Mouse (Mus musculus) embryo, embryonic 9.5 days (tissue): ENCODE results near the gene Defb3.
"Not testable (repeated sequence)": the region's sequence is repeated elsewhere in the genome, so short reads cannot be mapped to it uniquely, and the experiment has no call there.

ENCODE experiments used
- DNase-seq: peaks from one replicate; pipeline ENCODE4 v3.0.0-alpha.2; 2017; ENCODE audit errors: extremely low spot score

Defb3 gene

DNA sequence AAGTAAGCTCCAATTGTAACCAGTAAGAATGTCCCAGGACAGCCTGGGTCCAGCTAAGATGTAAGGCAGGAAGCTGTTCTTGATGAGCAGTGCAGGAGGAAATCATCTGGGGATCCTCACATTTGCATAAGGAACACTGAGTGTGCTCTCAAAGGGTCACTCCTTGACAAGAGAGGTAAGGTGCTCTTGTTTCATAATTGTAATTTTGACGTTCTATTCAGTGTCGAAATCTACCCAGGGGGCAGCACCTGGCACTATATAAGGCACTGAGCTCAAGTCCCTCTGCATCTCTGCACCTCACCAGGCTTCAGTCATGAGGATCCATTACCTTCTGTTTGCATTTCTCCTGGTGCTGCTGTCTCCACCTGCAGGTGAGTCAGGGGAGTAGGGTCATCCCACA is at the start of gene Defb3:
Gene Defb3, plus strand, starts transcription at position 301 of the 400 bp plus-strand sequence.
- not testable (repeated sequence) for DNase-seq

DNA sequence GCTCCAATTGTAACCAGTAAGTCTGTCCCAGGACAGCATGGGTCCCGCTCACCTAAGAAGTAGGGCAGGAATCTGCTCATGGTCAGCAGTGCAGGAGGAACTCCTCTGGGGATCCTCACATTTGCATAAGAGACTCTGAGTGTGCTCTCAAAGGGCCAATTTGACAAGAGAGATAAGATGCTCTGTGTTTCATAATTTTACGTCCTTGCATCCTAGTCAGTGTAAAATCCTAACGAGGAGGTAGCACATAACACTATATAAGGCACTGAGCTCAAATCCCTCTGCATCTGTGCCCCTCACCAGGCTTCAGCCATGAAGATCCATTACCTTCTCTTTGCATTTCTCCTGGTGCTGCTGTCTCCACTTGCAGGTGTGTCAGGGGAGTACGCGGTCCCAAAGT is 45.9 kb upstream of the Defb3 start, which contains the start of gene Defb5:
Gene Defb5, plus strand, starts transcription at position 301 of the 400 bp plus-strand sequence.
- no peak for DNase-seq

DNA sequence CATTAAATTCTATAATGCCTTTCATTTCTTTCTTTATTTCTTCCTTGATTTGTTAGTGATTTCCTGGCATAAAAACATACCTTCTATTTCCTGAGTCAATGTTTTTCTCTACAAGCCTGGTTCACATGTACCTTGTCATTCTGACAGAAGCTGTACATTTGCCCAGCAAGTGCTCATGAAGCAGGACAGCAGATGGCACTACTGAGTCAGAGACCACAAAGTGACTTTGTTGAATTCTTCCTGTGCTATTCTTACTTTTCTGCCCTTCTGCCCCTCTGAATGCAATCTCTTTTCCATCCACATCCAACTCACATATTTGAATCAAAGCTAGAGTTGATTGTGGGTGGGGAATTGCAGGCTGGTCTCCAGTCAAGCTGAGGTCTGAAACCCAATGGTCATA is 35.0 kb upstream of the Defb3 start:
- DNase-seq, result no peak

DNA sequence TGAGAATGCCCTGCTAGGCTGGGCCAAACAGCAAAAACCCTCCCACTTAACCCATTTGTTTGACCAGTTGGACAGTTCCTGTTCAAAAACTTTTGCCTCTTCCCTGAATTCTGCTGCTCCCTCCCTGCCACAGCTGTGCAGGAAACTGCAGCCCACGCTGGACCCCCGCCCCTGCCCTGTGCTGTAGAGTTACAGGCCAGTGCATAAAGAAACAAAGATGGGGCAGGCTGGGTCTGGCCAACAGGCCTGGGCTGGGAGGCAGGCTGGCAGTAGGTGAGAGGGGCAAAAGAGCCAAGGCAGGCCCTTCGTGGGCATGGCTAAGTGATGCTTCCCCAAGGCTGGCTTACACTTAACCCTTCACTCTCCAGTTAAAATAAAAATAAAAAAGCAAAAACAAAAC is 33.5 kb upstream of the Defb3 start:
- no peak for DNase-seq

DNA sequence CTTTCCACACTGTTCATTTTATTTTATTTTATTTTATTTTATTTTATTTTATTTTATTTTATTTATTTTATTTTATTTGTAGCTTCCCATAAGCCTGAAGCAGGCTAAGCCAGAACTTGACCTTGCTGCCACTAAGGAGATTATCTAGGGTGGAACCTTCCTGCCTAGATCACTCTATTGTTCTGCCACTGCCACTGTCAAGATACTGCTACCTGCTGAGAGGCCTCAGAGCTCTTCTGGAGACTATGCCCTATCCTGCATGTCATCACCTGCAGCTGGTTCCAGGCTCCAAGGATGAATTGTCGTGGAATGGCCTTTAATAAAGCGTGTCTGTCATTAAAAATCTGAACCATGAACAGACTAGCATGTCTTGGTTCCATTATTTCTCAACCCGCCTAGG is 5.2 kb downstream of the Defb3 start:
- DNase-seq, result not testable (repeated sequence)

DNA sequence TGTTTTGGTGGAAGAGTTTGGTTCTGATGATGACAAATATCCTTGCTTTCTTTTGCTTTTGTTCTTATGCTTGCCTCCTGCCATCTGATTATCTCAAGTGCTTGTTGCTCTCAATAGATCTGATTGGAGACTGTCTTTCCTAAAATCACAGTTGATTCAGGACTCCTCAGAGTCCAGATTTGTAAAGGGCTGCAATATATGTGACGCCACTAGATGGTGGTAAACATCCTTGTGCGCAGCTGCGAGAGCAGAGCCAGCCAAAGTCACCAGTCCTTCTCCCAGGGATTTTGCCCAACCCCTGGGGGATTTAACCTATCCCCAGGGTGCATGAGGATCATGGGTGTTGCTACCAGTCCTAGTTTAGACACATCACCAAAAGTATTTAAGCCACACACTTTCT is 38.7 kb downstream of the Defb3 start:
- peak; percentile 8 for DNase-seq
